Mouse (Mus musculus) left cerebral cortex, adult 2 months (tissue): ENCODE data around the gene Ptpn6. TPM values are rescaled to one million over a fixed set of nuclear protein-coding genes. Genes with fewer than 3 reads are reported as not detected.

Experiments used
- DNase-seq, 2 experiments: peaks; one replicate each; pipeline ENCODE4 v3.0.0; 2021 to 2022; ENCODE audit warnings: low spot score in 2 of 2, mixed read lengths in 1 of 2; ENCODE audit errors: extremely low spot score in 1 of 2
- H3K27ac ChIP-seq: fragments of 200-600 bp; 2 replicates; pipeline ENCODE4 v1.8.1; 2022
- H3K4me3 ChIP-seq: fragments of 200-600 bp; 2 replicates; pipeline ENCODE4 v1.8.1; 2022
- CTCF ChIP-seq: fragments of 200-600 bp; IDR thresholded peaks from 2 replicates; pipeline ENCODE4 v1.8.1; 2022; ENCODE audit warnings: antibody characterized with exemption, mild to moderate bottlenecking, moderate library complexity
- intact Hi-C: fragments of 180-260 bp; cut with DNase I; formaldehyde crosslinking; loops from one replicate; pipeline ENCODE4 v1.15.1; 2025
- long read RNA-seq, 2 experiments: library from polyadenylated mRNA; stranded (forward); transcript quantifications; one replicate each; pipeline ENCODE4 v2.0.0; 2021; ENCODE audit warnings: borderline mapping rate in 2 of 2
- total RNA-seq, 2 experiments: library from RNA; stranded (reverse); gene quantifications; 2 replicates each; pipeline ENCODE4 v1.2.3; 2021

The Ptpn6 gene
- 1 to 10 TPM; 3.3 to 4.0 TPM for total RNA-seq
- long read RNA-seq, experiment 1, transcript Ptpn6-202 (16 exons, 2,219 nt) = major isoform, 10 of 10 reads
- long read RNA-seq, experiment 1, partial matches to known transcripts = 0 of 10 reads
- long read RNA-seq, experiment 1, other reads (novel, unspliced or antisense) = 0 of 10 reads
- long read RNA-seq, experiment 2, transcript Ptpn6-202 (16 exons, 2,219 nt) = major isoform, 6 of 6 reads
- long read RNA-seq, experiment 2, partial matches to known transcripts = 0 of 6 reads
- long read RNA-seq, experiment 2, other reads (novel, unspliced or antisense) = 0 of 6 reads

GRCm38 (mm10) chr6:124738511-124739023 is at the start of gene Ptpn6:
Gene Ptpn6, minus strand, starts transcription at chr6:124738714.
- H3K27ac ChIP-seq = peak within 1 kb of the TSS; percentile 99; the same call in 1 of the 2 replicates
- intact Hi-C loops = no loop called here
- no peak for DNase-seq
- no peak for TF ChIP-seq CTCF
- H3K4me3 ChIP-seq = no peak within 1 kb of the TSS

GRCm38 (mm10) chr6:124787722-124788121 is 49.2 kb upstream of the Ptpn6 start:
- no peak for TF ChIP-seq CTCF
- Histone ChIP-seq H3K4me3 (no peak overlapping the region), H3K27ac (no peak overlapping the region)
- no peak for DNase-seq
- intact Hi-C loops = no loop called here

GRCm38 (mm10) chr6:124786756-124787420 is 48.4 kb upstream of the Ptpn6 start:
- intact Hi-C loops = no loop called here
- no peak for TF ChIP-seq CTCF
- Histone ChIP-seq H3K4me3 (no peak overlapping the region), H3K27ac (no peak overlapping the region)
- DNase-seq = no peak

GRCm38 (mm10) chr6:124782436-124782835 is 43.9 kb upstream of the Ptpn6 start:
- intact Hi-C loops = no loop called here
- TF ChIP-seq CTCF = no peak
- Histone ChIP-seq H3K4me3 (no peak overlapping the region), H3K27ac (no peak overlapping the region)
- no peak for DNase-seq

GRCm38 (mm10) chr6:124780917-124781316 is 42.4 kb upstream of the Ptpn6 start:
- intact Hi-C loops = no loop called here
- TF ChIP-seq CTCF = no peak
- DNase-seq = no peak
- Histone ChIP-seq H3K4me3 (no peak overlapping the region), H3K27ac (no peak overlapping the region)

GRCm38 (mm10) chr6:124779984-124780416 is 41.5 kb upstream of the Ptpn6 start:
- intact Hi-C loops = no loop called here
- TF ChIP-seq CTCF = no peak

GRCm38 (mm10) chr6:124779222-124779983 is 40.9 kb upstream of the Ptpn6 start, which contains the start of gene Lrrc23:
Gene Lrrc23, minus strand, starts transcription at chr6:124779727.
- Histone ChIP-seq H3K27ac (0 out of 2 replicates have a peak within 1 kb of the TSS, but pooled peaks have one; percentile 44), H3K4me3 (peak within 1 kb of the TSS; percentile 36)
- intact Hi-C loops = no loop called here
- no peak for TF ChIP-seq CTCF
- peak in 1 of 2 experiments; percentile 36 for DNase-seq

More at GRCm38 (mm10) chr6:124779984-124780416, 41.5 kb upstream of the Ptpn6 start:
- DNase-seq = no peak
- Histone ChIP-seq H3K4me3 (peak overlapping the region; percentile 36), H3K27ac (no peak overlapping the region)

- no peak for TF ChIP-seq CTCF
- DNase-seq = no peak
- intact Hi-C loops = no loop called here
- H3K4me3 ChIP-seq = no peak overlapping the region
- no peak overlapping the region for H3K27ac ChIP-seq
Measured at GRCm38 (mm10) chr6:124770511-124770910, 32.0 kb upstream of the Ptpn6 start.

GRCm38 (mm10) chr6:124770013-124770412 is 31.5 kb upstream of the Ptpn6 start:
- intact Hi-C loops = no loop called here
- peak overlapping the region; percentile 97 for H3K27ac ChIP-seq
- no peak for TF ChIP-seq CTCF
- peak overlapping the region; percentile 79 for H3K4me3 ChIP-seq
- no peak for DNase-seq

GRCm38 (mm10) chr6:124769101-124769765 is 30.7 kb upstream of the Ptpn6 start, which contains the start of gene Eno2:
Gene Eno2, minus strand, starts transcription at chr6:124769673.
- intact Hi-C loops = loop anchor here (1.0 kb wide), 2 partner anchors 36 to 40 kb away; no protein-coding TSS in a partner anchor
- Histone ChIP-seq H3K4me3 (peak within 1 kb of the TSS; percentile 79), H3K27ac (peak within 1 kb of the TSS; percentile 97)
- TF ChIP-seq CTCF = no peak
- DNase-seq = peak; percentile 76 to 82

- intact Hi-C loops = loop anchor here (1.0 kb wide), 2 partner anchors 37 to 41 kb away; no protein-coding TSS in a partner anchor
- peak overlapping the region; percentile 97 for H3K27ac ChIP-seq
Measured at GRCm38 (mm10) chr6:124768704-124769044, 30.2 kb upstream of the Ptpn6 start.

More at GRCm38 (mm10) chr6:124768704-124769044, 30.2 kb upstream of the Ptpn6 start:
- no peak for TF ChIP-seq CTCF
- peak overlapping the region; percentile 79 for H3K4me3 ChIP-seq
- no peak for DNase-seq
